8 mouse cellular contexts compared by ENCODE assay signal in the genomic region with DNA sequence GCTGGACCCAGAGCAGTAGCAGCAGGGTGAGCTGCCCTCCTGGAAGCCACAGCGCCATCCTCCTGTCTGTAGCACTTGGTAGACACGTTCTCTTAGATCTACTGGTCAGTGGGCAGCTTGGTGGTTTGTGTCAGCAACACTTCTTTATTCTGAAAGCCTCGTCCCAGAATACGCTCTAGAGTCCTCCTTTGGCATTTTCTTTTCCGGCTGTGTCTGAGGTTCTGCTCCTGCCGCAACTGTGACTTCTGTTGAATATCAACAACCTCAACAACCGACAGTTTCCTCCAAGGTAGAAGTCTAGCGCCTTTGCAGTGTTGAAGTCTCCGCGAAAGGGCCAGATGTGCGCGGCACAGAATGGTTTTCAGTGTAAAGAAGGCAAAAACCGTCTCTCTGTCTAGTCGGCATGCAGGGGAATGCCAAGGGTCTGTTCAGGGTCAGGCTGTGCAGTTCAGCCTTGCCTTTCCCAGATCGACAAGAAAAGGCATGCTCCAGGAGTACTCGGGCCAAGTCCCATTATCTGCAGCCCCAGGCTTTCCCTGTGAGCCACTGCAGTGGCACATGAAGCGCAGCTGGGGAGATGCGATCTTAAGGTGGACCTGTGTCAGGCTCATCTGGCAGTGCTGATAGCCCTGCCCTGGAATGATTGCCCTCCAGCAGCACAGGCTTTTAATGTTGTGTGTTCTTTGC. TPM values are rescaled to one million over a fixed set of nuclear protein-coding genes. Genes with fewer than 3 reads are reported as not detected.
DNase-seq lines count a peak whose midpoint lies in the region; TF ChIP-seq lines count a peak whose summit lies in the region.

A gene (minus strand): TSS at position 548 of the 687 bp plus-strand sequence.

- H3K27ac ChIP-seq in heart, adult 2 months: peak within 1 kb of the TSS; percentile 94
- H3K27ac ChIP-seq in limb, embryonic 10.5 days: peak within 1 kb of the TSS; percentile 66; the same call in 1 of the 2 replicates
- H3K27ac ChIP-seq in layer of hippocampus, adult 2 months: no peak within 1 kb of the TSS

- DNase-seq in CD4-positive helper T cell, adult 2 months (ENCODE audit: low read depth, low spot score): peak; percentile 18
- DNase-seq in adrenal gland, adult 8-10 months: peak; percentile 18
- peak; percentile 63 to 70 for DNase-seq in heart, adult 2 months
- DNase-seq in limb, embryonic 10.5 days (ENCODE audit: low spot score): no peak
- DNase-seq in ovary, postnatal 36 days (ENCODE audit: low spot score): peak; percentile 57
- DNase-seq in layer of hippocampus, postnatal 36 days: no peak
- no peak for DNase-seq in layer of hippocampus, adult 2 months (ENCODE audit: low spot score in 2 of 2)
- no peak for DNase-seq in retina, postnatal 1 day

- H3K9me3 ChIP-seq in limb, embryonic 10.5 days (replicated peaks): no peaks in the 10 kb centered on the region

- no peak for TF ChIP-seq EP300 in heart, adult 2 months (IDR thresholded peaks at IDR 0.05; ENCODE audit: insufficient read depth, low read depth, low read length)

- peak; percentile 16; the same call in 1 of the 2 replicates for TF ChIP-seq CTCF in heart, adult 2 months (IDR thresholded peaks at IDR 0.05)
- no peak for TF ChIP-seq CTCF in layer of hippocampus, adult 2 months (conservative IDR thresholded peaks at IDR 0.05)

- H3K36me3 ChIP-seq in heart, adult 2 months (ENCODE audit: control insufficient read depth, insufficient read depth, low read length): no peaks in the 10 kb centered on the region
- no peaks in the 10 kb centered on the region for H3K36me3 ChIP-seq in limb, embryonic 10.5 days

- WGBS in heart, adult 2 months: 12% methylated on average over 18 of the region's 18 CpGs
- WGBS in limb, embryonic 10.5 days: 60% methylated on average over 18 of the region's 18 CpGs

- H3K9ac ChIP-seq in heart, adult 2 months (ENCODE audit: low read depth, low read length): peak within 1 kb of the TSS; percentile 58

- peaks cover 6% of the 10 kb centered on the region for H3K4me1 ChIP-seq in heart, adult 2 months (ENCODE audit: control insufficient read depth, insufficient read depth, low read length)
- peaks cover 40% of the 10 kb centered on the region for H3K4me1 ChIP-seq in limb, embryonic 10.5 days

- peak within 1 kb of the TSS; percentile 47 for H3K4me3 ChIP-seq in heart, adult 2 months
- peak within 1 kb of the TSS; percentile 1; the same call in 1 of the 2 replicates for H3K4me3 ChIP-seq in limb, embryonic 10.5 days
- H3K4me3 ChIP-seq in layer of hippocampus, adult 2 months: no peak within 1 kb of the TSS

- intact Hi-C loops in heart, adult 2 months (cut with DNase I): no loop called here

- no peak for TF ChIP-seq POLR2A in heart, adult 2 months (IDR thresholded peaks at IDR 0.05; ENCODE audit: insufficient read depth, low read depth, low read length)

- no peaks in the 10 kb centered on the region for H3K79me2 ChIP-seq in heart, adult 2 months (replicated peaks; ENCODE audit: control insufficient read depth, insufficient read depth, low read length)

- no peaks in the 10 kb centered on the region for H3K27me3 ChIP-seq in heart, adult 2 months (ENCODE audit: control insufficient read depth, insufficient read depth, low read length)
- H3K27me3 ChIP-seq in limb, embryonic 10.5 days (ENCODE audit: low read depth, poor library complexity, severe bottlenecking): no peaks in the 10 kb centered on the region

RNA-seq across cellular contexts. Expression of the gene that starts here (rescaled TPM):
- 1 to 10 TPM; 5.3 to 7.9 (median 7.2) TPM for total RNA-seq in adrenal gland, adult 8-10 months (2022)
- 10 to 100 TPM; 16.3 to 19.6 TPM for total RNA-seq in heart, adult 2 months (2021)
- 12.8 and 19.9 TPM in 2 replicates for polyA plus RNA-seq in heart, adult 2 months (2012; rRNA removed)
- 1.8 and 2.4 TPM in 2 replicates for polyA plus RNA-seq in limb, embryonic 10.5 days (2016; fragmentation: Nextera tagmentation; extraction: Ambion mirVana)
- total RNA-seq in layer of hippocampus, postnatal 36 days (2021): not detected
- total RNA-seq in layer of hippocampus, adult 2 months (2021): not detected

Comparison
In these comparisons a context has a peak if more than half of its experiments do, and no peak if none do; other contexts are left out.
1. RNA of the gene that starts here (total RNA-seq): 16.3 to 19.6 TPM in heart, adult 2 months and 5.3 to 7.9 TPM in adrenal gland, adult 8-10 months; not detected in layer of hippocampus, postnatal 36 days and not detected in layer of hippocampus, adult 2 months; every median in the first group is over 4 times any median in the second.
2. DNase-seq: peak in CD4-positive helper T cell, adult 2 months (single experiment), adrenal gland, adult 8-10 months (single experiment), heart, adult 2 months (2 of 2) and ovary, postnatal 36 days (single experiment); none in limb, embryonic 10.5 days (single experiment), layer of hippocampus, postnatal 36 days (0 of 2), layer of hippocampus, adult 2 months (0 of 2) and retina, postnatal 1 day (single experiment).